Mouse (Mus musculus): Measurements from ENCODE around the gene Fastkd3. TPM values are rescaled to one million over a fixed set of nuclear protein-coding genes. Genes with fewer than 3 reads are reported as not detected.

Gene Fastkd3
- total RNA-seq, 1 experiment from 2014 or later, result 6.8 TPM

GRCm38 (mm10) chr13:68601184-68601583, 19.1 kb downstream of the Fastkd3 start:
- no peak for ATAC-seq (replicated peaks; ENCODE audit: insufficient number of reproducible peaks, low FRiP score, low TSS enrichment, poor library complexity, severe bottlenecking)

GRCm38 (mm10) chr13:68603085-68603484, 21.1 kb downstream of the Fastkd3 start:
- no peak for ATAC-seq (replicated peaks; ENCODE audit: insufficient number of reproducible peaks, low FRiP score, low TSS enrichment, poor library complexity, severe bottlenecking)

DNA sequence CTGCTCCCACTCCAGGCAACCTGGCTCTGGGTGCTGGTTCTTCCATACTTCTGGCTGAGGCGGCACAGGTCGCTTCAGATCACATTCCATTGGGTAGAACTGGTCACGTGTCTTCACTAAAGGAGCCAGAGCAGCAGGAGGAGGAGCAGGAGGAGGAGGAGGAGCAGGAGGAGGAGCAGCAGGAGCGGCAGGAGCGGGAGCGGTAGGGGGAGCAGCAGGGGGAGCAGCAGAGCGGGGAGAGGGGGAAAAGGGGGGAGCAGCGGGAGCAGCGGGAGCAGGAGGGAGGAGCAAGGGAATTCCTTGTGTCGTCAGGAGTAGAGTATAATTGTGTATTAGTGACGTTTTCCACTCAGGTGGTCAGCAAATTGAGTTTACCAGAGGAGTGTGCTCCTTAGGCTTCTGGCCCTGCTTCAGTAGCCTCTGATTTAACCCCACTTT, 23.7 kb downstream of the Fastkd3 start:
- ATAC-seq (replicated peaks; ENCODE audit: insufficient number of reproducible peaks, low FRiP score, low TSS enrichment, poor library complexity, severe bottlenecking), result no peak

DNA sequence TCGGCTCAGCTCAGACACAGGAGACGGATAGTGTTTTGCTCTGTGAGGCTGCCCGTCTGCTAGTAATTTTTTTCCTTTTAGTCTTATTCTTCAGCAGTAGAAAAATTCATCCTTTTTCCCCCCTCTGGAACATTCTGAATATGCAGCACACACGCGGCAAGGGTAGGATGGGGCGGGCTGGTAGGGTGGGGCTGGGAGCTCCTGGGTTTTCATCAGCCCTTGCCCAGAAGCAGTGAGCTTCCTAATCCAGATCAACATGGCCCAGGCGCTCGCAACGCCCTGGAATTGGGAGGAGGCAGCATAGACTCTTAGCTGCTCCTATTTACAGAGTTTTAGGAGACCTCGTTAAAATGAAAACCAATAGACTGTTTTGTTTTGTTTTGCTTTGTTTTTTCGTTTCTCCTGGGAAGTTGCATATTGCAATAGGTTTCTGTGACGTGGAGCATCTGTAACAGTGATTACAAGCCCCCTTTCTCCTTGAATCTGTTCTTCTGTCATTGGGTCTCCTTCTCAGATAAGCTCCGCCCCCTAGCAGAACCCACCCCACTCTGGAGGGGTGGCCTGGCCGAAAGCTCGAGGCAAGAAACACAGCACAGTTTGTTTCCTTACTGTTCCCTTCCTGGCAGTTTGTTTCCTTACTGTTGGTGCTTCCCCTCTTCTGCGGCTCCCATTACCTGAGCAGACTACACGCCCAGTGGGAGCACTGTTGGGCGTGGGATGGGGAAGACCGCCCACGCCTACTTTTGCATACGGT, 25.8 kb downstream of the Fastkd3 start:
- ATAC-seq (replicated peaks; ENCODE audit: insufficient number of reproducible peaks, low FRiP score, low TSS enrichment, poor library complexity, severe bottlenecking), result no peak

- no peak for ATAC-seq (replicated peaks; ENCODE audit: insufficient number of reproducible peaks, low FRiP score, low TSS enrichment, poor library complexity, severe bottlenecking)
These were observed 40.8 kb downstream of the Fastkd3 start for GRCm38 (mm10) chr13:68622792-68623191.

GRCm38 (mm10) chr13:68627041-68627440, 45.0 kb downstream of the Fastkd3 start:
- ATAC-seq (replicated peaks; ENCODE audit: insufficient number of reproducible peaks, low FRiP score, low TSS enrichment, poor library complexity, severe bottlenecking), result no peak

Other genes starting within 250 kb of the Fastkd3 start
- 3.4 to 11.4 TPM (median 4.5 TPM) in 3 replicates for gene Mtrr, start 85 bp upstream of the Fastkd3 start, total RNA-seq (2017)
- gene 1700001L19Rik, start 15.2 kb downstream of the Fastkd3 start, total RNA-seq (2017), result not detected in 3 replicates

All from monocyte, adult 5-6 weeks (primary cell).